Mouse (Mus musculus) adrenal gland, postnatal 10 days (tissue): ENCODE data around the gene Grm4. TPM values are rescaled to one million over a fixed set of nuclear protein-coding genes. Genes with fewer than 3 reads are reported as not detected.

Experiments
- DNase-seq: peaks from one replicate; pipeline ENCODE4 v3.0.0; 2021; ENCODE audit warnings: mixed read lengths
- total RNA-seq, 2 experiments: library from RNA; stranded (reverse); gene quantifications; 2 replicates each; pipeline ENCODE4 v1.2.3; 2021

The Grm4 gene
- total RNA-seq, 2 experiments from 2014 or later = 1.9 to 3.5 TPM

- peak; percentile 22 for DNase-seq
These were observed 9.2 kb downstream of the Grm4 start for GRCm38 (mm10) chr17:27511865-27512618.

GRCm38 (mm10) chr17:27511125-27511735 lies 10.0 kb downstream of the Grm4 start:
- DNase-seq = no peak

- no peak for DNase-seq
These were observed 10.7 kb downstream of the Grm4 start for GRCm38 (mm10) chr17:27510258-27511124.

- DNase-seq = no peak
These were observed 12.1 kb downstream of the Grm4 start for GRCm38 (mm10) chr17:27509056-27509455.

- no peak for DNase-seq
These were observed 12.7 kb downstream of the Grm4 start for GRCm38 (mm10) chr17:27508513-27508912.

GRCm38 (mm10) chr17:27508002-27508401 lies 13.2 kb downstream of the Grm4 start:
- DNase-seq = no peak

GRCm38 (mm10) chr17:27507591-27507945 lies 13.6 kb downstream of the Grm4 start:
- DNase-seq = no peak

GRCm38 (mm10) chr17:27506871-27507590 lies 14.2 kb downstream of the Grm4 start:
- DNase-seq = no peak

- DNase-seq = no peak
These were observed 14.8 kb downstream of the Grm4 start for GRCm38 (mm10) chr17:27506362-27506761.

- DNase-seq = no peak
These were observed 15.9 kb downstream of the Grm4 start for GRCm38 (mm10) chr17:27505221-27505881.

- DNase-seq = no peak
These were observed 17.3 kb downstream of the Grm4 start for GRCm38 (mm10) chr17:27503869-27504268.

GRCm38 (mm10) chr17:27502736-27503445 lies 18.3 kb downstream of the Grm4 start:
- no peak for DNase-seq

GRCm38 (mm10) chr17:27502288-27502687 lies 18.9 kb downstream of the Grm4 start:
- no peak for DNase-seq

GRCm38 (mm10) chr17:27501331-27502251 lies 19.6 kb downstream of the Grm4 start:
- no peak for DNase-seq

- DNase-seq = no peak
These were observed 20.4 kb downstream of the Grm4 start for GRCm38 (mm10) chr17:27500811-27501210.

- no peak for DNase-seq
These were observed 22.1 kb downstream of the Grm4 start for GRCm38 (mm10) chr17:27499080-27499479.

- DNase-seq = no peak
These were observed 23.4 kb downstream of the Grm4 start for GRCm38 (mm10) chr17:27497798-27498197.

- no peak for DNase-seq
These were observed 26.1 kb downstream of the Grm4 start for GRCm38 (mm10) chr17:27495008-27495540.

- DNase-seq = no peak
These were observed 27.2 kb downstream of the Grm4 start for GRCm38 (mm10) chr17:27493969-27494368.

- no peak for DNase-seq
These were observed 27.8 kb downstream of the Grm4 start for GRCm38 (mm10) chr17:27493389-27493788.
